Mouse (Mus musculus) heart, embryonic 13.5 days (tissue): ENCODE data around the gene Olfr39. TPM values are rescaled to one million over a fixed set of nuclear protein-coding genes. Genes with fewer than 3 reads are reported as not detected.
"Not testable (repeated sequence)": the region's sequence is repeated elsewhere in the genome, so short reads cannot be mapped to it uniquely, and the experiment has no call there.

Experiments used
- ATAC-seq: fragments of 200-750 bp; cut with Nextera tagmentation; 2 replicates; pipeline ENCODE4 v1.8.0; 2017; ENCODE audit warnings: moderate TSS enrichment; ENCODE audit not compliant: insufficient number of reproducible peaks, low FRiP score, low TSS enrichment; ENCODE audit errors: extremely low read depth
- H3K27ac ChIP-seq: fragments of 300-500 bp; sonication (generic); replicated peaks from 2 replicates; pipeline ENCODE4 v1.5.1; 2015; ENCODE audit warnings: moderate library complexity, mild to moderate bottlenecking, inconsistent platforms
- H3K27me3 ChIP-seq: fragments of 300-500 bp; sonication (generic); replicated peaks from 2 replicates; pipeline ENCODE4 v1.6.1; 2015; ENCODE audit warnings: mild to moderate bottlenecking, inconsistent platforms
- H3K36me3 ChIP-seq: fragments of 300-500 bp; sonication (generic); 2 replicates; pipeline ENCODE4 v1.6.1; 2015; ENCODE audit warnings: mild to moderate bottlenecking, inconsistent platforms
- H3K4me1 ChIP-seq: fragments of 300-500 bp; sonication (generic); 2 replicates; pipeline ENCODE4 v1.6.1; 2015; ENCODE audit warnings: inconsistent platforms
- H3K4me2 ChIP-seq: fragments of 300-500 bp; sonication (generic); 2 replicates; pipeline ENCODE4 v1.6.1; 2015; ENCODE audit warnings: inconsistent platforms, mild to moderate bottlenecking, moderate library complexity
- H3K4me3 ChIP-seq: fragments of 300-500 bp; sonication (generic); 2 replicates; pipeline ENCODE4 v1.5.1; 2015; ENCODE audit warnings: moderate library complexity, mild to moderate bottlenecking, inconsistent platforms
- H3K9ac ChIP-seq: fragments of 300-500 bp; sonication (generic); 2 replicates; pipeline ENCODE4 v1.6.1; 2015; ENCODE audit warnings: inconsistent platforms, mild to moderate bottlenecking, moderate library complexity
- H3K9me3 ChIP-seq: fragments of 300-500 bp; sonication (generic); 2 replicates; pipeline ENCODE4 v1.6.1; 2016; ENCODE audit warnings: inconsistent platforms
- WGBS: fragments of 180-500 bp; shearing (Covaris S2); methylation state at CpG from one replicate; pipeline ENCODE4 v1.1.7; 2015; ENCODE audit warnings: mixed read lengths; 5-methylcytosine and 5-hydroxymethylcytosine counted together
- polyA plus RNA-seq: library from polyadenylated mRNA; unstranded; fragments of >200 nt; fragmentation: Nextera tagmentation; extraction: Ambion mirVana; gene quantifications from 2 replicates; pipeline ENCODE4 v1.2.1, GENCODE M21; 2015

Gene Olfr39
- not detected in 2 replicates for polyA plus RNA-seq

- no peaks in the 10 kb centered on the region for H3K27me3 ChIP-seq
- no peaks in the 10 kb centered on the region for H3K36me3 ChIP-seq
- no peaks in the 10 kb centered on the region for H3K4me1 ChIP-seq
- H3K9me3 ChIP-seq: no peaks in the 10 kb centered on the region
- H3K4me2 ChIP-seq: no peak within 1 kb of the TSS
- H3K27ac ChIP-seq: no peak within 1 kb of the TSS
- ATAC-seq: no peak
- H3K9ac ChIP-seq: no peak within 1 kb of the TSS
- H3K4me3 ChIP-seq: no peak within 1 kb of the TSS
- 66% methylated on average over 1 of the region's 1 CpGs for WGBS
Observed at GRCm38 (mm10) chr9:20282051-20282450, at the start of gene Olfr39. Gene Olfr39 (plus strand): TSS chr9:20282351.

DNA sequence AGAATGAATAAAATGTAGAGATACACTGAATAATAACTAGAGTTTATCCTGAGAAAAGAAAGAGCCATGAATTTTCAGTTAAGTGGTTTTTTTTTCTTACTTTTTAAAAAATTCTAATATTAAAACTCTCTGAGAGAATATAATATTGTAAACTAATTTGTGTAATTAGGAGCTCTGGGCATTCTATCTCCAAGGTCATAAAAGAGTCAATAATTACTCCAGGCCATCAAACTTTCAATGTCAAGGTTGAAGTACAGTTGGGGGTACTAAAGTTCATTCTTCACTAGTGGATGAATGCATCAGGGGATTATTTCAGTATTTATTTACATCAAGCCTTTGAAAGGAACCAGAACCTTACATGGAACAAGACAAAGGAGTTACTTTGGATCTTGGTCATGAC, 45.3 kb upstream of the Olfr39 start, which contains the start of gene Olfr872:
Gene Olfr872, plus strand, starts transcription at position 301 of the 400 bp plus-strand sequence.
- ATAC-seq: no peak
- Histone ChIP-seq H3K4me3 (no peak within 1 kb of the TSS), H3K9ac (no peak within 1 kb of the TSS), H3K27ac (no peak within 1 kb of the TSS), H3K36me3 (no peaks in the 10 kb centered on the region), H3K4me2 (no peak within 1 kb of the TSS), H3K9me3 (0 out of 2 replicates have a peak, but pooled peaks cover 4% of the 10 kb centered on the region), H3K27me3 (no peaks in the 10 kb centered on the region), H3K4me1 (no peaks in the 10 kb centered on the region)

DNA sequence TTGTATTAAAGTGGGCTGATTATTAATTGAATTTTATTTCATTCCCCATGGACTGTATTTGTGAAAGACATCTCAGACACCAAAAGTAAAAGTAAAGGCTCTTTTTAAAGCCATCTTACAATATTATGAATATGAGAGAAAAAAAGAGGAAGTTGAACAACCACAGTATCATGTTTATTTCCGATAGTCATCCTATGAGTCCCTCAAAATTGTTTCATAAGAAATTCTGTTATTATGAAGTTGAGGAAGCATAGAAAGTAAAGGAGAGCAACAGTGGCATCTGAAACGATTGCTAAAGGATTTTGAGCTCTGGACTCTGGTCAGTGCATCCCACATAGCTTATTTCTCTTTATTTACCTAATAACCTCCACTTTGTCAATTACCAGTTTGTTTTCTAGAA, 44.8 kb upstream of the Olfr39 start:
- no peaks in the 10 kb centered on the region for H3K36me3 ChIP-seq
- 55% methylated on average over 2 of the region's 2 CpGs for WGBS
- H3K27me3 ChIP-seq: no peaks in the 10 kb centered on the region
- H3K4me1 ChIP-seq: no peaks in the 10 kb centered on the region
- H3K4me2 ChIP-seq: no peak overlapping the region
- H3K9ac ChIP-seq: no peak overlapping the region
- no peak overlapping the region for H3K27ac ChIP-seq
- no peak overlapping the region for H3K4me3 ChIP-seq
- no peak for ATAC-seq
- H3K9me3 ChIP-seq: 0 out of 2 replicates have a peak, but pooled peaks cover 4% of the 10 kb centered on the region

DNA sequence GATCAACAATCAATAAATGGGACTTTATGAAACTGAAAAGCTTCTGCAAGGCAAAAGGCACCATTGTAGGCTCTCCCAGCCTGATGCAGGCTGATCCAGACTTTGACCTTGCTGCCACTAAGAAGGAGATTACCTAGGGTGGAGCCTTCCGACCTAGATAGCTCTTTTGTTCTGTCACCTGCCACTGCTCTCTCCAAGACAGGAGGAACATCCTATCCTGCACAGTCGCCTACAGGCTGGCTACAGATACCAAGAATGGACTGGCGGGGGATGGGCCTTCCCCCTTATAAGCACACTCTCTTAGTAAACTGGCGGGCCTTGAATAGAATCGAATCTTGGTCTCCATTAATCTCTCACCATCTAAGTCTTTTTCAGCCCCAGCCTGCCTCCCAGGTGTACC, 13.4 kb downstream of the Olfr39 start:
- not testable (repeated sequence) for H3K27ac ChIP-seq, H3K27me3 ChIP-seq, H3K9me3 ChIP-seq, ATAC-seq, H3K36me3 ChIP-seq, H3K4me2 ChIP-seq, H3K4me1 ChIP-seq, H3K4me3 ChIP-seq, H3K9ac ChIP-seq
- 63% methylated on average over 5 of the region's 5 CpGs for WGBS

- Histone ChIP-seq H3K27ac (no peak within 1 kb of the TSS), H3K4me2 (no peak within 1 kb of the TSS), H3K9ac (no peak within 1 kb of the TSS), H3K36me3 (no peaks in the 10 kb centered on the region), H3K27me3 (no peaks in the 10 kb centered on the region), H3K4me1 (no peaks in the 10 kb centered on the region), H3K9me3 (peaks cover 5% of the 10 kb centered on the region; the same call in 1 of the 2 replicates), H3K4me3 (no peak within 1 kb of the TSS)
- WGBS: 74% methylated on average over 1 of the region's 1 CpGs
- no peak for ATAC-seq
Observed at GRCm38 (mm10) chr9:20298232-20298631, 16.1 kb downstream of the Olfr39 start, which contains the start of gene Olfr873. Gene Olfr873 (plus strand): TSS chr9:20298532.

DNA sequence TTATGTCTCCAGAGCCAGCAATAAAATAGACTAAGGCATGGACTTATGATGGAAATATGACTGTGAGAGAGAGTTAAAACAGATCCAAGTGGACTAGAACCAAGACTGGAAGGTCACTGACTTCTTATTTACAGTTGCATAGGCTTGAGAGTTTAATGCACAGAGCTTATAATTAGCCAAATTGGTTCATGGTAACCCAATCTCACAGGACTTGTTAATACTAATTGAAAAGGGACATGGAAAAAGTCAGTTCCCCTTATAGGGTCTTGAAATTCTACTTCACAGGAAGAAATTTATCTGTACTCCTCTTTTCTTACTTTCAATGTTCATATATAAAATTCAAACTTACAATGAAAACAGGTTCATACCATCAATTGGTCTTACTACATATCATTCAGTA, 53.8 kb downstream of the Olfr39 start, which contains the start of gene Olfr18:
Gene Olfr18, minus strand, starts transcription at position 101 of the 400 bp plus-strand sequence.
- Histone ChIP-seq H3K27me3 (no peaks in the 10 kb centered on the region), H3K4me3 (no peak within 1 kb of the TSS), H3K27ac (no peak within 1 kb of the TSS), H3K9ac (no peak within 1 kb of the TSS), H3K9me3 (no peaks in the 10 kb centered on the region), H3K4me1 (no peaks in the 10 kb centered on the region), H3K4me2 (no peak within 1 kb of the TSS), H3K36me3 (no peaks in the 10 kb centered on the region)
- ATAC-seq: no peak

Other genes with a start within 250 kb of the Olfr39 start
- not detected in 2 replicates for gene Olfr867, start 224.8 kb upstream of the Olfr39 start, polyA plus RNA-seq
- not detected in 2 replicates for gene Olfr868, start 183.7 kb upstream of the Olfr39 start, polyA plus RNA-seq
- not detected in 2 replicates for gene Olfr869, start 153.3 kb upstream of the Olfr39 start, polyA plus RNA-seq
- not detected in 2 replicates for gene Olfr870, start 108.3 kb upstream of the Olfr39 start, polyA plus RNA-seq
- not detected in 2 replicates for gene Olfr871, start 70.1 kb upstream of the Olfr39 start, polyA plus RNA-seq
- not detected in 2 replicates for gene Olfr872, start 45.2 kb upstream of the Olfr39 start, polyA plus RNA-seq
- gene Olfr873, start 16.2 kb downstream of the Olfr39 start, polyA plus RNA-seq: not detected in 2 replicates
- gene Olfr18, start 53.7 kb downstream of the Olfr39 start, polyA plus RNA-seq: not detected in 2 replicates
- 29.7 and 30.5 TPM in 2 replicates for gene Zfp560, start 102.8 kb downstream of the Olfr39 start, polyA plus RNA-seq
- gene Zfp26, start 177.8 kb downstream of the Olfr39 start, polyA plus RNA-seq: 6.9 and 7.9 TPM in 2 replicates
- gene Zfp426, start 210.4 kb downstream of the Olfr39 start, polyA plus RNA-seq: 11.8 and 12.4 TPM in 2 replicates
- gene Zfp266, start 239.1 kb downstream of the Olfr39 start, polyA plus RNA-seq: 46.1 and 49.7 TPM in 2 replicates